Mouse (Mus musculus) skeletal muscle tissue, adult 2 months (tissue): ENCODE data around the gene Lrrn4cl.
"Not testable (repeated sequence)": the region's sequence is repeated elsewhere in the genome, so short reads cannot be mapped to it uniquely, and the experiment has no call there.

Source experiments
- DNase-seq: peaks from one replicate; pipeline ENCODE4 v3.0.0-alpha.2; 2012; ENCODE audit warnings: low read depth, low spot score

Gene Lrrn4cl

DNA sequence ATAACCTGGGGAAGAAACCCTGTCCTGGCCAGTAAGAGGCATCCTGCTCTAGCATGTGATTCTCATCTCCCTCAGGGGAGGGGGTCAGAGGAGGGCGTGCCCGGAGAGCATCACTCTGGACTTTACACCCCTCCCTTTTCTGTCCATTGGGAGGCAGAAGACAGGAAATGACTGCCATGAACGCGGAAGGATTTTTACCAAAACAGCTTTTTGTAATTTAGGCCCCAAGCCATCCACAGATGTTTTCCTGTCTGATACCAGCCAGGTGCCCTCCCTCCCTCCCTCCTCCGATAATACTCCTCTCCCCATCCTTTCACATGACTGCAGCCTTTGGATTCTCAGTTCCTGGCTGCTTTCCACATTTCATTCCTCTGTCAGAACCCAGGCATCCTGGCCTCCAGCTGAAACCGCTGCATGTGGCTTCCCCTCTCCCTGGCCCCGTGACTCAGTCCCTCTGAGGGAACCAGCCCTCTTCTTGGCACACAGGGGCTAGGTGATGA, at the start of gene Lrrn4cl:
TSS of gene Lrrn4cl (plus strand) at position 367 of the 500 bp plus-strand sequence.
- DNase-seq = peak; percentile 89

DNA sequence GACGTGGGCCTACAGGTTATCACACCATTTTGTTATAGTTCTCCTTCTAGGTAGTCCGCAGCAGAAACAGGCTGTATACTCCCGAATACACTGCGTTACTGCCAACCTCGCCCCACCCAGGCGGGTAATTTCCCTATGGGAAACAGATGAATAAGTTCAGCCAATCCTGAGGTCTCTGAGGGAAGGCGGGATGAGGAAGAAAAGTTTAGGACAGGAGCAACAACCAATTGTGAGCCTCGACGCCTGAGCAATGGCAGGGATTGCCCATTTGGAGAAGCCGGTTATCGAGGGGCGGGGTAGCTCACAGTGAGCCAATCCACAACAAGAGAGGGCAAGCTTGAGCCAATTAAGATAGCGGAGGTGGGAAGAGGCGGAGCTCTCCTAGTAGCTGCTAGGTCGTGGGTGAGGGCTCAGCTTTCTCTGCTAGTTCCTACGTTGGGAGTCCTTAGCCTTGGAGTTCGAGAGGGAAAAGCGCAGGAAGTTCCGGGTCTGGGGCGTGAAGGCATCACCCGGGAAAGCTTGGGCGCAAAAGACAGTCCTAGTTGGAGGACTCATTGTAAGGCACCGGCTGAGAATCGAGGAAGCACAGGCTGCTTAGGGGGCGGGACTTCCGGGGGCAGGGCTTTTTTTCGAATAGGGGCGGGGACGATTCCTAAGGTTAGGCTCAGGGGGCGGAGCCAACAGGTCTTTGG, 48.3 kb upstream of the Lrrn4cl start, which contains the start of gene Zbtb3:
TSS of gene Zbtb3 (plus strand) at position 426 of the 692 bp plus-strand sequence.
- DNase-seq = peak; percentile 97

DNA sequence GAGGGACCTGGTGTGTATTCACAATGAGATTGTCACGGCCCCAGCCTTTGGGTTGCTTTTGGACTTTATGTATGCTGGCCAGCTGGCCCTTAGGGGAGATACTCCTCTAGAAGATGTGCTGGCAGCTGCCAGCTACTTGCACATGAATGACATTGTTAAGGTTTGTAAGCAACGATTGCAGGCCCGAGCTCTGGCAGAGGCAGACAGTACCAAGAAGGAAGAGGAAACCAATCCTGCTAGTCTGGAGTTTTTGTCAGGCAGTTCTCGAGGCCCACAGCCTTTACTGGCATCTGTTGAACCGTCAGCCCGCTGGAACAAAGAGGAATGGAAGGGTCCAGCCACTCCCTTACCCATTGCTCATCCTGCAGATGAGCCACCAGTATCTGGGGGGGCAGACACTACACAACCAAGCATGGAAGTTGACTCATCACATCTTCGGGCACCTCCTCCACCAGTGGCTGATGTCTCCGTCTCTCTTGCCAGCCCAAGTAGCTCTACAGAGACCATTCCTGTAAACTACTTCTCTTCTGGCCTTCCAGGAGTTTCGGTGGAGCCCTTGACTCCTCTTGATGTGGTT, 47.3 kb upstream of the Lrrn4cl start:
- DNase-seq = no peak

- DNase-seq = no peak
Observed at GRCm38 (mm10) chr19:8803879-8804660, 46.5 kb upstream of the Lrrn4cl start.

GRCm38 (mm10) chr19:8806810-8807209, 43.8 kb upstream of the Lrrn4cl start:
- DNase-seq = no peak

- DNase-seq = no peak
Observed at GRCm38 (mm10) chr19:8815812-8816211, 34.8 kb upstream of the Lrrn4cl start.

DNA sequence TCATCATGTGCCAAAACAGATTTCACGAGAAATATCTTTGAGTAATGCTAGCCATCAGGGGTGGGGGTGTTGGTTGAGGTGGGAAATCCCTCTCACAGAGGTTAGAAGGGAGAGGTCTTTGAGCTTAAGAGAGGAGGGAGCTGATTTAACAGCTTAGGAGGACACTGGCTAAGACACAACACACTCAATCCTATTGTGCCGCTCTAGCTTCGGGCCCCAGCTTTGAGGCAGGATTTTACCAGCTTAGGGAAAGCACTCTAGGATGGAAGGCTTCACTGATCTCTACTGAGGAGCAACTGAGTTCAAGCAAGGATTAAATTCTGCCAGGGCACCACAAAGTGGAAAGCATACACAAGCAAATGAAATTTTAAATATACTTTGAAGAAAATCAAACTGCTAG, 33.6 kb upstream of the Lrrn4cl start:
- no peak for DNase-seq

- no peak for DNase-seq
Observed at GRCm38 (mm10) chr19:8818301-8818798, 32.2 kb upstream of the Lrrn4cl start.

- DNase-seq = peak; percentile 96
Observed at GRCm38 (mm10) chr19:8818801-8819595, 31.6 kb upstream of the Lrrn4cl start, which contains the start of gene Ttc9c. TSS of gene Ttc9c (minus strand) at chr19:8819333.

DNA sequence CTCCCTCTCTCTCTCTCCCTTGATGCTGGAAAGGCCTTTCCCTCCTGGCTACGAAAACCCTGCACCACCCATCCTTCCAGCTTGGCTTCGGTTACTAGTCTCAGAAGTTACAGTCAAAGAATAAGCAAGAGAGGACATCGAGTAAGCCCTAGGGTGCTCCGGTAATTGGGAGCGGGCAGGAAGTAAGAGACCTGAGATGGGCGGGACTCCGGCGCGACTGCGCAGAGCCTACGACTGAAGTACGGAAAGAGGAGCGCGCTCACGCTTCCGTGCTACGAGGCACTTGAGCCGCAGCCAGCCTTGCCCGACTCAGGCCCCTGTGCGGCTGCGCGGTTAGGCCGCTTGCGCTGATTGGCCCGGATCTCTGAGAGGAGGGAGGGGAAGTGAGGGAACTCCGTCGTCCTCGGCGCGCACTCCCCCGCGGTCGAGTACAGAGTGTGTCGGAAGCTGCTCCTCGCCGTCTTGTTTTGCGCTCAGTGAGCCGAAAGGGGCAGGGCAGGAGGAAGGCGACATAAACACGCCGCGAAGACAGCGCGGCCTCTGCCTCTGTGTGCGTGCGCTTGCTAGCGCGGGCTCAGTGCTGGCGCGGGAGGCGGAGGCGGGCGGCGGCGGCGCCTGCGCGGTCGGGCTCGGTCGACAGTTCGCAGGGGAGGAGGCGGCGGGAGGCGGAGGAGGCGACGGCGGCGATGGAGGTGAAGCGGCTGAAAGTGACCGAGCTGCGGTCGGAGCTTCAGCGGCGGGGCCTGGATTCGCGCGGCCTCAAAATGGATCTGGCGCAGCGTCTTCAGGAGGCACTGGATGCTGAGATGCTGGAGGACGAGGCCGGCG, 30.8 kb upstream of the Lrrn4cl start, which contains the start of gene Hnrnpul2:
TSS of gene Hnrnpul2 (plus strand) at position 415 of the 828 bp plus-strand sequence.
- peak; percentile 99 for DNase-seq

DNA sequence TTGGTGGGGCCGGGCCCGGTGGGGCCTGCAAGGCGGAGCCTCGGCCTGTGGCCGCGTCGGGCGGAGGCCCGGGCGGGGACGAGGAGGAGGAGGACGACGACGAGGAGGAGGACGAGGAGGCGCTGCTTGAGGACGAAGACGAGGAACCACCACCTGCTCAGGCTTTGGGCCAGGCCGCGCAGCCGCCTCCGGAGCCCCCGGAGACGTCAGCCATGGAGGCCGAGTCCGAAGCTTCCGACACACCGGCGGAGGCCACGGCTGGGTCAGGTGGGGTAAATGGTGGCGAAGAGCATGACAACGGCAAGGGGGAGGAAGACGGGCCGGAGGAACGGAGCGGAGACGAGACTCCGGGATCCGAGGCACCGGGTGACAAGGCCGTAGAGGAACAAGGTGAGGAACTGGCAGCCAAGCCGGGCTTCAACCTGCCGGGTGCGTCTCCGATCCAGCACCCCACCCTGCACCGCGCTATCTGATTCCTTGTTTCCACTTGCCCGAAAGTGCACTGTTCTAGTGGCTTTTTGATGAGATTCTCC, 30.1 kb upstream of the Lrrn4cl start:
- DNase-seq = no peak

DNA sequence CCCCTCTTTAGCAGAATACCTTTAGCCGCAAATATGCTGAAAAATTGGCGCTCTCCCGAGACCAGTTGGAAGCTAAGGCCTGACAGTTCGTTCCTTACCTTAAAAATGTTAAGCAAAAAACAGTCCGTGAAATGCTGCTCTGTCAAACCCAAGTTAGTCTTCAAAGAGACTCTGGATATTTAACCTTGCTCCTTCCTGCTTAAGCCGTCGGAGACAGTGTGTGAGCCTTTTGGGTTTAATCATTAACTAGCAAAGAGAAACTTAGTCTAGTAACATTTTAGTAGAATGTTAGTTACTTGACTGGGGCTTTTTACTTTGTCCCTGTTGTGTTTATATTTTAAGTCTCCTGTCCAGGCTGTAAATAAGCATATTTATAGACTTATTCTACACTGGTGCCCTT, 29.4 kb upstream of the Lrrn4cl start:
- DNase-seq = no peak

- no peak for DNase-seq
Observed at GRCm38 (mm10) chr19:8822696-8823095, 27.9 kb upstream of the Lrrn4cl start.

DNA sequence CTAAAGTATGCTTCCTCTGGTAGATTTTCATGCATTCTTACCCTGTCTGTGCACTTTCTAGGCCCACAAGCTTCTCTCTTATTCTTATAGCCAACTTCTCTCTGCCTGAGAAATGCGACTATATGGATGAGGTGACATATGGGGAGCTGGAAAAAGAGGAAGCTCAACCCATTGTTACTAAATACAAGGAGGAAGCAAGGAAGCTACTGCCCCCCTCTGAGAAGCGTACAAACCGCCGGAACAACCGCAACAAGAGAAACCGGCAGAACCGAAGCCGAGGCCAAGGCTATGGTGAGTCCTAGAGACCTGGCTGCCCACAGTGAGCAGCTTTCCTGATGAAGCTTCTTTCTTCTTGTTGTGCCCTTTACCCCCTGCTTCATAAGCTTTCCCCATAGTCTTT, 20.9 kb upstream of the Lrrn4cl start, which contains the start of gene AC129217.1:
TSS of gene AC129217.1 (plus strand) at position 114 of the 400 bp plus-strand sequence.
- no peak for DNase-seq

DNA sequence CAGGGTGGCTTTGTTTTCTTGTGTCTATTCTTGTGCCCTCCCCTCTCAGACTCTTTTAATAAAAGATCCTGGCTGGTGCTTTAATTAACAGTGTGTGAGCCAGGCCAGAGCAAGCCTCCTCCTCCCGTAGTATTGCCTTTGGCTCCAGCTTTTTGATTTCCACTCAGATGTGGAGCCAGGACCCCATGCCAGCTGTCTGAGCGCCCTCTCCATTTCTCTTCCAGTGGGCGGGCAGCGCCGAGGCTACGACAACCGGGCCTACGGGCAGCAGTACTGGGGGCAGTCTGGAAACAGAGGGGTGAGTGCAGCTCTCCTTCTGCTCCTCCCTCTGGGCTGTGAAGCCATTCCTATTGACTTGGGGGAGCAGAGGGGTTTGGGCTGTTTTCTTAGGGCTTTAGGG, 19.9 kb upstream of the Lrrn4cl start:
- no peak for DNase-seq

DNA sequence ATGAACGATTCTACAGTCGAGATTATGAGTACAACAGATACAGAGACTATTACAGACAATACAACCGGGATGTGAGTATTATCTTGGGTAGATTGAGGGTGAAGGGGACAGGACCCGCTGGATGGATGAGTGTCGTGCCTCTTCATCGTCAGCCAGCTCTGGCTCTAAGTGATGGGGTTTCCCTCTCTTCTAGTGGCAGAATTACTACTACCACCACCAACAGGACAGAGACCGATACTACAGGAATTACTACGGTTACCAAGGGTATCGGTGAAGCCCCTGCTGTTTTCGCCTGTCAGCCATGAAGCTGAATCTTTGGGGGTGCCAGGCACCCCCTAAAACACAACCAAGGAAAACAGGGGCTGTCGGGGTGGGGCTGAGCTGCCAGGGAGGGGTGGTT, 19.3 kb upstream of the Lrrn4cl start:
- DNase-seq = no peak

DNA sequence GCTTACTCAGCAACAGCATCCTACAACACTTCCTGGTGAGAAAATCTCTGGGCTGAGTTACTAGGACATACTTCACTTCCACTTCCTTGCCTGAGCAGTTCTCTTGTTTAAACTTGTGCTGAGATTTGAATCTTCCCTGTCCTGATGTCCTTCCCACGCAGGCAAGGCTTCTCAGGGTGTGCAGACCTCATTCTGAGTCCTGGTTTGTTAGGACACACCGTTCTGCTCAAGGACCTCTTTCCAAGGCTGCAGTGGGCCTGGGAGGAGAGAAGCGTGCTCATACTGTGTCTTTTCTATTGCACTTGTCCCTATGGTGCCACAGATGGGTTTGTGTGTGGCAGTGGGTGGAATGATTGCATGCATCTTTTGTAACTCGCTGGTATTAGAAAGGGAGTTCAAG, 17.6 kb upstream of the Lrrn4cl start:
- DNase-seq = no peak

GRCm38 (mm10) chr19:8836327-8836726, 14.2 kb upstream of the Lrrn4cl start:
- not testable (repeated sequence) for DNase-seq

GRCm38 (mm10) chr19:8837251-8837791, 13.2 kb upstream of the Lrrn4cl start, which contains the start of gene Bscl2:
TSS of gene Bscl2 (plus strand) at chr19:8837467.
- peak; percentile 70 for DNase-seq
